Mouse (Mus musculus) spleen, adult 18-20 months (tissue): ENCODE results near the gene Rnf113a2.

Experiments used
- DNase-seq, 2 experiments: peaks; one replicate each; pipeline ENCODE4 v3.0.0; 2022; ENCODE audit warnings: mixed read lengths in 2 of 2

Gene Rnf113a2

DNA sequence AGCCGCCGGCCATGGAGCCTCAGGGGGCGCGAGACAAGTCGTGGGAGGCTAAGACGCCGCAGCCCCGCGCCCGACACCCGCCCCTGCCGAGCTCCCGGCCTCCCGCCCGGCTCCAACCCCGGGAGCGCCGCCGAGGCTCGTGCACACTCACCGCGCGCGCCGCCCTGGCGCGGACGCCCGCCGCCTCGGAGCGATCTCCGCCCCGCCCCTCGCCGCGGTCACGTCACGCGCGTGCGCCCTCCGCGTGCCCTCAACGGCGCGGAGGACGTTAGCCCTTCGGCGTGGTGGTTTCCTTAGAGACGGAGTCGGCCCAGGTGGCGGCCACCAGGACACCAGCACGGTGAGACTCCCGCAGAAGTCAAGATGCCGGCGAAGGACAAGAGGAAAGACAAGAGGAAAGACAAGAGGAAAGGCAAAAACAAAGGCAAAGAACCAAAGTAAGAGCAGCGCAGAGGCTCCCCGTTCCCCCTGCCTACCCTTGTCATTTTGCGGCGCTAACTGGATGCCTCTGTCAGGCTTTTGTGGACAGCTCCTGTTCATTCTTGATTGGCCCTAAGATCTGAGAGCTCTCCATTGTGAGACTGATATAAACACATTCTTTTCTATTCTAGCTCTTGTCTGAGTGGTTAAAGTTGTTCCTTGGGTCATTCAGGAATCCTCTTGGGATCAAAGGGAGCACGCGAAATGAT is 8.0 kb upstream of the Rnf113a2 start, which contains the start of the genes Entpd5 and Bbof1:
Entpd5 (minus strand) TSS at position 211 of the 689 bp plus-strand sequence.
Bbof1 (plus strand) TSS at position 253 of the 689 bp plus-strand sequence.
- peak; percentile 80 to 93 for DNase-seq

DNA sequence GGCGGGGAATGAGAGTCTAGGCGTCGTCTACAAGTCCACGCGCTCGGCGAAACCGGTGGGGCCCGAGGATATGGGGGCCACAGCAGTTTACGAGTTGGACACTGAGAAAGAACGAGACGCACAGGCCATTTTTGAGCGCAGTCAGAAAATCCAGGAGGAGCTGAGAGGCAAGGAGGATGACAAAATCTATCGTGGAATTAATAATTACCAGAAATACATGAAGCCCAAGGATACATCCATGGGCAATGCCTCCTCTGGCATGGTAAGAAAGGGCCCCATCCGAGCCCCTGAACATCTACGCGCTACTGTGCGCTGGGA is 568 bp downstream of the Rnf113a2 start:
- DNase-seq: no peak

DNA sequence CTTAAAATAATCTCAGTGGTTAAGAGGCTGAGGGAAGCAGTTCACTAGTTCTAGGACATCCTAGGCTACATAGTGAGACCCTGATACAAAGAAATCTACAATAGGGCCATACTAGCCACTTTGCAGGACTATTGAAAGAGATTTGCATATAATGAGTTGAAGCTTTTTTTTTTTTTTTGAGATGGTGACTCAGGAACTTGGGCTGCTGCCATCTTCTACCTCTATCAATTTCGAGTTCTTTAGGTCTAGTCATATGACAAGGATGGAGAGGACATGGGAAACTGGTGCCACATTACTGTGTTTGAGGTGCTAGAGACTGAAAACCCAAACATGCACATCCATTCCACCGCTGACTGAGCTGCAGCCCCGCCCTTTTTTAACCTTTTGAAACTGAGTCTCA is 7.0 kb downstream of the Rnf113a2 start:
- DNase-seq: no peak

DNA sequence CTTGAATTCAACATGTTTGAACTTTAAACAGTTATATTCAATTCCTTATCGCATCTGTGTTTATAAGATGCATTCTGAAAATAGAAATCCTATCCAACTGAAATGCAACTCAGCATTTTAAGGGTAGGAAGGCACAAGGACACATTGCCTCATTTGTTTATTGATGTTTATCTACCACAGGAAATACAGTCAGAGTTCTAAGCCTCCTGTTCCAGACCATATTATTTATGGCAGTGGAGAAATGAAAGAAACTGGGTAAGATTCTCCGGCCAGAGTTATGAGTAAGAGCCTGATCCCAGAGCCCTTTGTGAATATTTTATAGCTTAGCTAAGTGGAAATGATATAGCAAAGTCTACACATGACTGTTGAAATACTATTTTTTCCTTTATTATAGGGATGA is 12.8 kb downstream of the Rnf113a2 start:
- no peak for DNase-seq

DNA sequence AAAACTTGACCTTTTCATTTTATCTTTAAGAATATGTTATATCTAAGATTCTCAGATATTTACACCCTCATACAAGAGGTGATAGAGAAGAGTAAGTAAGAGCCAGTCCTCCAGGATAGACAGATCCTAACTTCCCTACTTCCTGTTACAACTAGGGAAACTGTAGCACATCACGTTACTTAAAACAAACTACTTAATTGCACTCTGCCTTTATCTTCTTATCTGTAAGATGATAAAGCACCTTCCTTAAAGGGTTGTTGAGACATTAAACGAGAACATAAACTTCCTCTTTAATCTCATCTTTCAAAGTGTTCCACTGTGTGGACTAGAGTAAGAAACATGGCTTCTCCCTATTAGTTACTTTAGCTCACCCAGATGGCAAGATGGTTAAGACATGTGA is 21.7 kb downstream of the Rnf113a2 start:
- DNase-seq: no peak

DNA sequence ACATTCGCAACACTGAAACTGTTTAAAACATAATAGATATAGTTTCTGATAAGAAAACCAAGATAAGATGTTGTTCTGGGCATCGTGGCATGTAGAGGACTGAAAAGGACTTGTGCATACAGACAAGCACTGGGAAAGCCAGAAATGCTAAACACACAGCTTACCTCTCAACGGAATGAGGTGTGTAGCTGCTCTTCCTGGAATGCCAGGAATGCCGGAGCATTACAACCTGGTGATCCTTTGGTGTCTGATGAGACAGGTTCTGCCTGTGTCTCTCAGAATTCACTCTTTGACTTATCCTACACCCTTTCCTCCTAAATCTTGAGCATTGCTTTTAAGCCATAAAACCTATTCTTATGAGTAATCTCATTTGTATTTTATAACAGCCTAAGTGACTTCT is 25.5 kb downstream of the Rnf113a2 start:
- no peak for DNase-seq

DNA sequence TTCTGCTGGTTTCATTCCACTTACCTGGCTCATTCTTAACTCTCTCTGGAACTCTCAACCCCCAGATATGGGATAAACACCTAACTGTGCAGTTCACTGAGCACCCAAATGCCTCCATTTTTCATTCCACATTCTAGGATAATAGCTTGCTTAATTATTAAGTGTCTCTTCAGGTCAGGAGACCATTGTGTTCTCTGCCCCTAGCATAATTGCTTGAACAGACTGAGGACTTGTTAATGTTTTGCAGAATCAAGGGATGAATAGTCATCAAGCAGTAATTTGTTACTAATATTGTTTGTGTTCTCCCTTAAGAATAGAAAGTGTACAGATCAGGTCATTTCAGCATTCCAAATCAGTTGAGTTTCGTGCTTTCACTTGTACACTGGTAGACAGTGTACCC is 30.4 kb downstream of the Rnf113a2 start:
- DNase-seq: no peak

DNA sequence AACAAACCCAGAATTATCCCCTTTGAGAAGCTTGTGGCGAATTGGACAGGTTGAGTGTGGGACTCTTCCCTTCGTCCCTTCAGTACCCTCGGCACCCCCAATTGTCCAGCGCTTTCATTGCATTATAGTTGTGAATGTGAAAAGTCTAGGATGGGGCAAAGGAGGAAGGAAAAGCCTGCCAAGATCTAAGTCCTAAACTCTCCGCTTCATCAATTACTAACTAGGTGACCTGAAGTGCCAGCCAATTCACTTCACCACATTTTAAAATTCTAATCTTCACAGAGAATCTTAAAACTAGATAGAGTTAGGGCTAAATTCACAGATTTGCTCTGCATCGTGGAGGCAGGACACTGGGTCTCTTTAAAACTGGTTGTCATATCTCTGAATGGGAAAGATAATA is 31.2 kb downstream of the Rnf113a2 start:
- no peak for DNase-seq

DNA sequence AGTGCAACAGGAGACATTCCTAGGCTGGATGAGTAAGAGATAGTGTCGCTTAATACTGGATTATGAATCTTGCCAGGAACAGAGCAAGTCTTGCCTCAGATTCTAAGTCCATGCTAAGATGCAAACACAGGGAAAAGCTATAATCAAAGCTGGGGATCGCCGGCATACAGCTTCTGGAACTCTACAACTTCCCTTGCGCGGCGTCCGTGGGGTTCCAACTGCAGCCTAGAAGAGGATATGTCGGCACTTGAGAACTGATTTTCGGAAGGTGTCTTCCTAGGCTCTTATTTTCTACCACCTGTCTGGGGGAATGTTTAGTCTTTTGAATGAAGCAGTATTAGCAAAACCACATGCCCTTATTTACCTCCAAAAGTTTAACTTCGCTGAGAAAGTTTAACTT is 32.9 kb downstream of the Rnf113a2 start:
- no peak for DNase-seq

DNA sequence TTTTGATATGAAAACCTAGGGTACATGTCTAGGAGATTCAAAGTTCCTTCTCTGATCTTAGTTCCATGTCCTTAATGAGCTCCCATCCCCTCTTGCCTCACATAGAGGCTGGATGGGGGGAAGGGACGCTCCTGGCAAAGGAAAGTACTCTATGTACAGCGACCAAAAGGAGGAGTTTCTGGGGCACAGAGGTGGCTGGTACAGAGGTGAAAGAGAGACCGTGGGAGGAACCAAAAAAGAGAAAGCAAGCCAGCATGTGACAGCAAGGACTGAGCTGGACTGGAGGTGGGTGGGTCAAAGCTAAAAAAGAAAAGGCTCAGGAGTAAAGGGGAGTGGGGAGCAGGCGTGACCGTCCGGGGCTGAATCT is 33.3 kb downstream of the Rnf113a2 start:
- no peak for DNase-seq

DNA sequence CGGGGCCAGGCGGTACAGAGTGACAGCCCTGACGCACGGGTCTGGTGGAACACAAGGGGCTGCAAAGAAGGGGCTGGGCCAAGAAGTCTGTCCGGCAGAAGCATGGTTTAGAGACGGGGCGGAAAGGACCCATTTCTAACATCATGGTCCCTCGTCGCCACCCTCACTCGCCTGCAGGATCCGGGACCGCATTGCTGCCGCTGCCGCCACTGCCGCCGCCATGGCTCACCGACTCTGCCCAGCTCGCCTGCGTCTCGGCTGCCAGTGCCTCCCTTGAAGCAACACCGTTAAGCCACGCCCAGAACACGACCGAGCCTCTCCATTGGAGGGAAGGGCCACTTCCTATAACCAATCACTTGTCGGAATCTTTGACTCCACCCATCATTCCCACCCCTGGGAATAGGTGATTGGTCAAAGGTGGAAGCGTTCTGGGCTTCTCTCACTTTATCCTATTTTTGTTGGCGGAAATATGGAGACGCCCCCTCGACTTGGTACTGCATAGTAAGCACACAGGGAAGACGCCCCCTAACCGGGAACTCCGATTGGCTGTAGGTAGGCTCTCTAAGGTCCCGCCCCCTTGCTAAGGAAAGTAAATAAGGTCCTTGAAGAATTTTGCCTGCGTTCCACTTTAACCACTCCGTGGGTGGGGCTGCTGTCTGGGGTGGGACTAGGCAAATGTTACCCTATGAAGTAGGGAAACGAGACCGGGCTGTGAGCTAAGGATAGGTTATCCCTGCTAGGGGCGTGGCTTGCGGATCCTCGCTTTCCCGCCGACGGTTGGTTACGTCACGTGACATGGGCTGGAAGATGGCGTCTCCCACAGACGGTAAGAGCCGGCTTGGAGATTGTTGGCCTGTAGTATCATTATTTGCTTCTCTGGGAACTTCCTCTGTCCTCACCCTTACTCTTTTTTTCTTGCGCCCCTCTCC is 34.0 kb downstream of the Rnf113a2 start, which contains the start of the genes Aldh6a1 and Lin52:
Aldh6a1 (minus strand) TSS at position 287 of the 929 bp plus-strand sequence.
Lin52 (plus strand) TSS at position 705 of the 929 bp plus-strand sequence.
- peak; percentile 89 to 90 for DNase-seq

DNA sequence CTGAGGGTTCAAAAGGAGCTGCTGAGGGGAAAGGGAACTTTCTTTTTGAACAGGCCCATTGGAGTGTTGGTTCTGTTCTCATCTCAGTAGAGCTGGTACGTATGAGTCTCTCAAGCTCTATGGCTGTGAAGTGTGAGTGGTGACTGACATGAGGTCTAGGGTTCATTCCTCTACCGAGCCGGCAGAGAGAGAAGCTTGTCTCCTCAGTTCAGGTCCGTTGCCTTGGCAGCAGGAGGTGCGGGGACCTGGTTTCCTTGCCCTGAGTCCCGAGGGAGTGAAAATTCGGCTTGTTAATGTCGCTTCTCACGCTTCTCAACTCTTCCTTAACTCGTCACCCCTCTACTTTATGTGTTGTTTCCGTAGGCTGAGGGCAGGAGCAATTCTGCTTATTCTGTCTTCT is 34.8 kb downstream of the Rnf113a2 start:
- DNase-seq: peak in 1 of 2 experiments; percentile 6

DNA sequence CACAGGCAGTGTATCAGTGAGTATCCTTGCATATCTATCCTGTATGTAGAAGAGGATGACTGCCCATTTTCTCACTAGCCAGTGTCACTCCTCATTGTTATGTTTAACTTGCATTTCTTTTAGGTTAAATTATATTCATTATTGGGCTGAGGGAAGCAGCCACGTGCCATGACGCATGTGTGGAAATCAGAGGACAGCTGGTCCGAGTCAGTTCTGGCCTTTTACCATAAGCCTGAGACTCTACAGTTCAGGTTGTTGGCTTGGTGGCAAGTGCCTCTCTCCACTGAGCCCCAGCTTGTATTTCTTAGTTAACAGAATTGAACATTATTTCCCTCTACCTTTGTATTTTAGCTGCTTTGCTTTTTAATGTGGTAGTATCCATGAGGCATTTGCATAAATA is 39.9 kb downstream of the Rnf113a2 start:
- DNase-seq: no peak

DNA sequence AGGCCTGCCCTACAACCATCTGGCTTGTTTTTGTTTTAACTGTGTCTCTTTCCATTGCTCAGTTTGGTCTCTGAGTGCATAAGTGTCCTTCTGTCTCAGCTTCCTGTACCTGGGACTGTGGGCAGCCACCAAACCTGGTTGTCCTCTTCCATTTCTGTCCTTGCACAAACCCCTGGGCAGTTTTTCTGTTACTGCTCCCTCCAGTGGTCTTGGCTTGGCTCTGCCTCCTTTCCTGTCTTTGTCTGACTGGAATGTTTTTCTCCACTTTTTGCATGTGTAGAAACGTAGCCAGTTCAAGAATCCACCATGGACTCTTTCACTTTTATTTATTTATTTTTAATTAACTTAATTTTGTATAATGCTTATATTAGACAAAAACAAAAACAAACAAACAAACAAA is 42.8 kb downstream of the Rnf113a2 start:
- no peak for DNase-seq

DNA sequence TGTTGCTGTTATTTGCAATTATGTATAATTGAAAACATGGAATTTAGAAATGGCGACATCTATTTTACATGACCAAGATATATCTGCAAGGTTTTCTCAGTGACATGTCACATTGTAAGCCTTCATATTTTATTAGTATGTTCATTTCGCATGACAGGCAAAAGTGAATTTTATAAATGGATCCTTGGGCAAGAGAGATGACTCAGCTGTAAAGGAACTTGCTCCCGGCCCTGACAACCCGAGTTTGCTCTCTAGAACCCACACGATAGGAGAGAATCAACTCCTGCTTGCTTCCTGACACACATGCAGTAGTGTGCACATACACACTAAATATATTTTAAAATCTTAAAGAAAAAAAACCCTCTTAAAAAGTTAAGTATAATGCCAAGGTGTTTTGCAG is 44.4 kb downstream of the Rnf113a2 start:
- DNase-seq: no peak

DNA sequence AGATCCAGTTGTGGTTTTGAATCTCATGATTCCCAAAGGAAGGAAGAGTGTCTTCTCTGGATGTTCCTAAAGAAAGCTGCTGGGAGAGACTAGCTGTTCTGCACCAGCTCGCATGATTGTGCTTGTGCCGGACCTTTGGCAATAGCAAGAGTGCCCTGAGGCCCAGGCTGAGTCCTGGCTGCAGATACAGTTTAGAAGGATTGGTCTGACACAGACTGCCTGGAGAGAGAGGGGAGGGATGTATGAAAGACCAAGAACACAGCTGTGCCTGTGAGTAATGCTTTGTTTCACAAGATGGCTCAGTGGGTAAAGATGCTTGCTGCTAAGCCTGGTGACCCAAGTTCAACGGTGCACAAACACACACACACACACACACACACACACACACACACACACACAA is 45.9 kb downstream of the Rnf113a2 start:
- DNase-seq: no peak
